Mouse (Mus musculus): ENCODE data around the gene Caskin1.

DNA sequence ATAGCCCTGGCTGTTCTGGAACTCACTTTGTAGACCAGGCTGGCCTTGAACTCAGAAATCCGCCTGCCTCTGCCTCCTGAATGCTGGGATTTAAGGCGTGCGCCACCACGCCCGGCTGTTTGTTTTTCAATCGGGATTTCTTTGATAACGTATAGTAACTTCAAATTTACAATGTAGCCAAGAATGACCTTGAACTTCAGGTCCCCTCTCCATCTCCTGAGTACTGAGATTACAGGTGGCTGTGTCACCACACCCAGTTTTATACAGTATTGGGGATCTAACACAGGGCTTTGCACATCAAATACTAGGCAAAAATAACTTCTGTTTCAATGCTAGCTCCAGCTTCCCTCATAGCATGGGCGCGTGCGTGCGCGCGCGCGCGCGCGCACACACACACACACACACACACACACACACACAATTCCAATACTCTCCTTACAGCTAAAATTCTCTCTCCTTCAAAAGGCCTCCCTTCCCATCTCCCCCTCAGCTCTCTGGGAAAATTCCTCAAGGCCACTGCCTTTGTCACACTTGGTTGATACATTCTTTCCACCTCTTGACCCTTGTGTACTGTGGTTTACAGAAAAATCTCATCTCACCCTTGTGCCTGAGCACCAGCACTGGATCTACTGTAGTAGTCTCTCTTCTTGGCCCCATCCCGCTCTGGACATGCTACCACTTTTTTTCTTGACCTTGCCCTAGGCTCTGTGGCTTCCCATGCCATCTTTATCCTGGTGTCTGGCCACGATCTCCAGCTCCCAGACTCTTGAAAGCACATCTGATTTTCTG is 7.2 kb upstream of the Caskin1 start:
- TF ChIP-seq CTCF (IDR thresholded peaks at IDR 0.05; ENCODE audit: low read depth, low read length) (no peak), GATA1 (IDR thresholded peaks at IDR 0.05; ENCODE audit: borderline replicate concordance, low read length) (no peak)
